Mouse (Mus musculus): ENCODE data around the gene Top3b.
"Not testable (repeated sequence)": the region's sequence is repeated elsewhere in the genome, so short reads cannot be mapped to it uniquely, and the experiment has no call there.

Gene Top3b

GRCm38 (mm10) chr16:16897056-16897584 lies 26.6 kb downstream of the Top3b start:
- no peak for DNase-seq (ENCODE audit: low spot score in 2 of 2)

GRCm38 (mm10) chr16:16902329-16902728 lies 31.8 kb downstream of the Top3b start:
- DNase-seq (ENCODE audit: low spot score in 2 of 2), result no peak

- DNase-seq (ENCODE audit: low spot score in 2 of 2), result no peak
These were observed 32.7 kb downstream of the Top3b start for GRCm38 (mm10) chr16:16903188-16903587.

- no peak for DNase-seq (ENCODE audit: low spot score in 2 of 2)
These were observed 37.3 kb downstream of the Top3b start for GRCm38 (mm10) chr16:16907799-16908198.

- DNase-seq (ENCODE audit: low spot score in 2 of 2), result peak in 1 of 2 experiments; percentile 53
These were observed 41.4 kb downstream of the Top3b start for GRCm38 (mm10) chr16:16911641-16912597.

- DNase-seq (ENCODE audit: low spot score in 2 of 2), result no peak
These were observed 42.9 kb downstream of the Top3b start for GRCm38 (mm10) chr16:16913440-16913839.

- peak; percentile 49 to 64 for DNase-seq (ENCODE audit: low spot score in 2 of 2)
These were observed 48.0 kb downstream of the Top3b start for GRCm38 (mm10) chr16:16918441-16919117.

GRCm38 (mm10) chr16:16921021-16921435 lies 50.5 kb downstream of the Top3b start:
- DNase-seq (ENCODE audit: low spot score in 2 of 2), result no peak

GRCm38 (mm10) chr16:16924481-16924880 lies 53.9 kb downstream of the Top3b start:
- no peak for DNase-seq (ENCODE audit: low spot score in 2 of 2)

GRCm38 (mm10) chr16:16926536-16926935 lies 56.0 kb downstream of the Top3b start:
- peak; percentile 50 to 83 for DNase-seq (ENCODE audit: low spot score in 2 of 2)

- DNase-seq (ENCODE audit: low spot score in 2 of 2), result not testable (repeated sequence)
These were observed 58.4 kb downstream of the Top3b start for GRCm38 (mm10) chr16:16928908-16929307.

GRCm38 (mm10) chr16:16930326-16930725 lies 59.8 kb downstream of the Top3b start:
- no peak for DNase-seq (ENCODE audit: low spot score in 2 of 2)

- DNase-seq (ENCODE audit: low spot score in 2 of 2), result peak; percentile 89 to 95
These were observed 60.3 kb downstream of the Top3b start for GRCm38 (mm10) chr16:16930810-16931296.

- no peak for DNase-seq (ENCODE audit: low spot score in 2 of 2)
These were observed 69.0 kb downstream of the Top3b start for GRCm38 (mm10) chr16:16939543-16939942.

- DNase-seq (ENCODE audit: low spot score in 2 of 2), result no peak
These were observed 70.5 kb downstream of the Top3b start for GRCm38 (mm10) chr16:16941078-16941477.
